Mouse (Mus musculus) limb, embryonic 13.5 days (tissue): ENCODE data around the gene Hoxd8. TPM values are rescaled to one million over a fixed set of nuclear protein-coding genes. Genes with fewer than 3 reads are reported as not detected.

Experiments used
- ATAC-seq: fragments of 200-750 bp; cut with Nextera tagmentation; 2 replicates; pipeline ENCODE4 v1.8.0; 2017; ENCODE audit warnings: low read depth, moderate number of reproducible peaks, moderate TSS enrichment; ENCODE audit not compliant: low FRiP score
- H3K27ac ChIP-seq: fragments of 300-500 bp; sonication (generic); 2 replicates; pipeline ENCODE4 v1.5.1; 2015; ENCODE audit warnings: inconsistent platforms, mild to moderate bottlenecking, moderate library complexity
- H3K27me3 ChIP-seq: fragments of 300-500 bp; sonication (generic); 2 replicates; pipeline ENCODE4 v1.6.1; 2015; ENCODE audit warnings: mild to moderate bottlenecking, inconsistent platforms
- H3K36me3 ChIP-seq: fragments of 300-500 bp; sonication (generic); 2 replicates; pipeline ENCODE4 v1.6.1; 2015; ENCODE audit warnings: inconsistent platforms, mild to moderate bottlenecking, moderate library complexity
- H3K4me1 ChIP-seq: fragments of 300-500 bp; sonication (generic); 2 replicates; pipeline ENCODE4 v1.6.1; 2015; ENCODE audit warnings: inconsistent platforms
- H3K4me2 ChIP-seq: fragments of 300-500 bp; sonication (generic); replicated peaks from 2 replicates; pipeline ENCODE4 v1.6.1; 2015; ENCODE audit warnings: inconsistent platforms, mild to moderate bottlenecking, moderate library complexity
- H3K4me3 ChIP-seq: fragments of 300-500 bp; sonication (generic); 2 replicates; pipeline ENCODE4 v1.5.1; 2015; ENCODE audit warnings: moderate library complexity, mild to moderate bottlenecking, inconsistent platforms
- H3K9ac ChIP-seq: fragments of 300-500 bp; sonication (generic); 2 replicates; pipeline ENCODE4 v1.6.1; 2015; ENCODE audit warnings: mild to moderate bottlenecking, inconsistent platforms
- H3K9me3 ChIP-seq: fragments of 300-500 bp; sonication (generic); 2 replicates; pipeline ENCODE4 v1.6.1; 2016; ENCODE audit warnings: inconsistent platforms
- WGBS: fragments of 180-500 bp; shearing (Covaris S2); methylation state at CpG from one replicate; pipeline ENCODE4 v1.1.7; 2015; 5-methylcytosine and 5-hydroxymethylcytosine counted together
- polyA plus RNA-seq: library from polyadenylated mRNA; unstranded; fragments of >200 nt; fragmentation: Nextera tagmentation; extraction: Ambion mirVana; gene quantifications from 2 replicates; pipeline ENCODE4 v1.2.1, GENCODE M21; 2015

The Hoxd8 gene
- polyA plus RNA-seq, 1 experiment from 2014 or later = 7.5 TPM

DNA sequence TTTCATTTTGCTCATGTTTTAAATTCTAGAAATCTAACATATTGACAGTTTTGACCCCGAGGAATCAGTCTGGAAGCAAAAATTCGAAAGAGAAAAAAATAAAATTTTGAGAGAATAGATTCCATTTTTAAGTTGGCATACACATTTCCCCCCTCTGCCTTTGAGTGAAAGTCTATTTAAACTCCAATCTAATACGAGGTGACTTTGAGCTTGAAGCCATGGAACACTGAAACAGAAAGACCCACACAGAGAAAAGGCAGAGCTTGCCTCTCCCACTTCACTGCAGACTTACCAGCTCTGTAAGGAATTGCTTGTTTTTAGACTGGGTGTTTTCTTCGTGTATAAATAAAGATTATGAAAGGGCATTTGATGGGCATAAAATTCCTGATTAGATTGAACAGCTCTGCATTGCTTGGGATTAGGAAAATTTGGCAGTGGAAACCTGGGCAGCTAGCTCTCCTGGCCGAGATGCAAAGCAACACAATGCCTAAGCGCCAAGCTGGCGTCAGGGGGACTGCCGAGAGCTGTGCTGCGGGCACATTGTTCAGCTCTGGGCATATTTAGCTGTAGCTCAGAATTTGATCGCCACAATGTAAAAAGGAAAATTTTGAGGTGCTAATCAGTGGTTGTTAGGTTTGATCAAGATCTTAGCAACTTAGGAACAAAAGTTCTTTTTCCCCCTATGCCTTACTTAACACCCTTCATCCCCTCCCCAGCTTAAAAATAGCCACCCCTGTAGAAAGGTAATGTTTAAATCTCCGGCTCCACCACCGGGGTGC, 15.4 kb upstream of the Hoxd8 start:
- Histone ChIP-seq H3K9me3 (no peaks in the 10 kb centered on the region), H3K9ac (peak overlapping the region; percentile 98), H3K27me3 (peaks cover 46% of the 10 kb centered on the region), H3K4me2 (peak overlapping the region; percentile 77), H3K4me1 (peaks cover 42% of the 10 kb centered on the region), H3K4me3 (peak overlapping the region; percentile 79), H3K27ac (peak overlapping the region; percentile 93), H3K36me3 (peaks cover 21% of the 10 kb centered on the region; the same call in 1 of the 2 replicates)
- no peak for ATAC-seq
- 7% methylated on average over 12 of the region's 12 CpGs for WGBS

DNA sequence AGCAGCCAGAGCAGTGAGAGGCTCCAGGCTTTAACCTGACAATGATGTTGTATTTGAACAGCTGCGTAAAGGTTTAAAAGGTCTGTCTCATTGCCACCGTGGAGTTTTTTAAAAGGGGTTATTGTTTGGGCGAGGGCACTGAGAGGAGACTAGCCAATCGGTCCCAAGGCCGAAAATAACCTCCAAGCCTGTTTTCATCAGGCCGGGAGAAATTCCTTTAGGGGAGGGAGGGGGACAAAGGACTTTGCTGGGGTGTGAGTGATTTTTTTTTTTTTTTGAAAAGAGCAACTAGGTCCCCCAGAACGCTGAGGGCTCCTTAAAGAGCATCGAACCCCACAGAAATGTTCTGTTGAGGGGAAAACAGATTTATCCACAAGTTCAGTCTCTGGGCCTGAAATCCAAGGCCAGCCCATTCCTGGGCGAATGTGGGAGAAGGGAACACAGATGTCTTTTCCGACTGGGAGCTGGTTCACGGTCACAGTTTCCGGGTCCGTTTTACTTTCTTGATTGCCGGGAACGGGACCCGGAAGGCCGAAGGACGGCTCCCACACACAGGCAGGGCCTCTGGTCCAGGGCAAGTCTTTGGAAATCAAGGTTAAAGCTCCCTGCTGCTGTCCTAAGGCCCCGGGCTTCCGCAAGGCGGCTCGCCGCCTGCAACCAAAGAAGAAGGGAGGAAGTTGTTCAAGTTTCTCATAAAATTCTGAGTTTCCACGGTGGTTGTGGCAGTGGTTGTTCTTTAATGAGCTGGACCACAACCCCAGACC, 14.7 kb upstream of the Hoxd8 start:
- H3K4me1 ChIP-seq = peaks cover 45% of the 10 kb centered on the region
- peak overlapping the region; percentile 79 for H3K4me3 ChIP-seq
- peaks cover 16% of the 10 kb centered on the region; the same call in 1 of the 2 replicates for H3K36me3 ChIP-seq
- WGBS = 3% methylated on average over 24 of the region's 24 CpGs
- H3K27ac ChIP-seq = peak overlapping the region; percentile 93
- H3K27me3 ChIP-seq = peaks cover 40% of the 10 kb centered on the region
- H3K9ac ChIP-seq = peak overlapping the region; percentile 98
- ATAC-seq = no peak
- H3K4me2 ChIP-seq = peak overlapping the region; percentile 77
- H3K9me3 ChIP-seq = no peaks in the 10 kb centered on the region

DNA sequence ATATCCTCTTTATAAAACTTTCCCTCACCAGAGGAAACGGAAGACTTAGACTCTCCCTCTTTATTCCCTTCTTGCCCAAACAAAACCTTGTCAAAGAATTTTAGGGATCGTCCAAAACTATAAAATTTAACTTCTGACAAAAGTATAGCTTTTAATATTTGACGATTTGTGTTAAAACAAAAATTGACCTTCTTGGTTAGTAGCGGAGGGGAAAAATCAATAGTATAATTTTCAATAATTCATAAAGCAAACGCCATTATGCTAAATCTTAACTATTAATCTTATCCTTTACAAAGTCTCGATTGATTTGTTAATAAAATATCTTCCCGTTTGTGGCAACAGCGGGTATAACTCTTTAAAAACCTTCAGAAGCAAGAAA, 14.1 kb upstream of the Hoxd8 start:
- Histone ChIP-seq H3K27me3 (peaks cover 41% of the 10 kb centered on the region), H3K4me2 (peak overlapping the region; percentile 91), H3K9me3 (no peaks in the 10 kb centered on the region), H3K27ac (peak overlapping the region; percentile 95), H3K9ac (peak overlapping the region; percentile 98), H3K36me3 (peaks cover 16% of the 10 kb centered on the region; the same call in 1 of the 2 replicates), H3K4me3 (peak overlapping the region; percentile 79), H3K4me1 (peaks cover 51% of the 10 kb centered on the region)
- WGBS = 8% methylated on average over 8 of the region's 8 CpGs
- no peak for ATAC-seq

DNA sequence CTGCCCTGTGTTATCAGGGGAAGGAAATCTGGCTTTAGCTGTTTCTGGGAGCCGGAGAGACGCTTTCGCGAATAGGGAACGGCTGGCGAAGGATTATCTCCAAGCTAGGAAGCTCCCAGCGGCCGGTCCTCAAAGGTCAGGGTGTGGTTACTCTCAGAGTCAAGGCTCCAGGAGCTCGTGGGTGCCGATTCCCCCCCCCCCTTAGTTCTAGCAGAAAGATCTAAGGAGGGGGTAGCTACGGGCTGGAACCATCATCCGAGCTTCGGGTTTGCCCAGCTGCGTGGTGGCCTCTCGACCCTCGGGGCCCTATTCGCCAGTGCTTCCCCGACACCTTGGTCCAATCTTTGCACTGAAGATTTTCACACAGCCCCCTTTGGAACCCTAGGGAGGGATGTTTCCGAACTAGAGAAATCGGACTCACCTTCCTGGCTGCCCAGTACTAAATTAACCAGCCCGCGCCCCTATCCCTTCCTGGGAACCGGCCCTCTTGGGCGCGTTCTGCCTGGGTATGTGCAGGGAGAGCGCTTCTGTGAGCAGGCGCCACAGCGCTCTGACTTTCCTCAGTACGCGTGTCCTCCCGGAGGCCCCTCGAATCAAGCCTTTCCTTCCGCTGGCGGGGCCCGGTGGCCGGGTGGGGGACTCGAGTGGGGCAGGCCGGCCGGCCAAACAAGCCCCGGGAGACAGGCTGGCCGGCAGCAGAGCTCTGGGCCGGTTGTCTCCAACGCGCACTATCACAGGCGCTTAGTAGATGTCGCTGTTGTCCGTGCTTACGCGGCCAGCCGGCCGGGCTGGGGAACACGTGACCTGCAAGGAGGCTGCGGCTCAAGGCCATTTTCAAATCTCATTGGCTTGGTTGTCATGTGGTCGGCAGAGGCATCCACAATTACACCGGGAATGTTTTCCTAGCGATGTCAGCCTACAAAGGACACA, 13.1 kb upstream of the Hoxd8 start, which contains the start of gene Hoxd10:
Gene Hoxd10, plus strand, starts transcription at position 903 of the 930 bp plus-strand sequence.
- peak within 1 kb of the TSS; percentile 92 for H3K9ac ChIP-seq
- peak; percentile 88 for ATAC-seq
- peaks cover 49% of the 10 kb centered on the region for H3K27me3 ChIP-seq
- 2% methylated on average over 56 of the region's 56 CpGs for WGBS
- peaks cover 16% of the 10 kb centered on the region; the same call in 1 of the 2 replicates for H3K36me3 ChIP-seq
- H3K4me1 ChIP-seq = peaks cover 60% of the 10 kb centered on the region
- H3K4me2 ChIP-seq = peak within 1 kb of the TSS; percentile 91
- no peaks in the 10 kb centered on the region for H3K9me3 ChIP-seq
- peak within 1 kb of the TSS; percentile 60 for H3K4me3 ChIP-seq
- H3K27ac ChIP-seq = peak within 1 kb of the TSS; percentile 95

- H3K4me3 ChIP-seq = peak overlapping the region; percentile 60
- ATAC-seq = no peak
These were observed 12.2 kb upstream of the Hoxd8 start for GRCm38 (mm10) chr2:74691995-74692807.

GRCm38 (mm10) chr2:74692808-74693431, 11.5 kb upstream of the Hoxd8 start:
- Histone ChIP-seq H3K4me3 (peak overlapping the region; percentile 60), H3K9ac (peak overlapping the region; percentile 92), H3K9me3 (no peaks in the 10 kb centered on the region), H3K27ac (peak overlapping the region; percentile 95), H3K27me3 (peaks cover 52% of the 10 kb centered on the region), H3K36me3 (peaks cover 13% of the 10 kb centered on the region; the same call in 1 of the 2 replicates), H3K4me1 (peaks cover 64% of the 10 kb centered on the region), H3K4me2 (peak overlapping the region; percentile 91)
- 5% methylated on average over 20 of the region's 20 CpGs for WGBS
- ATAC-seq = no peak

More at GRCm38 (mm10) chr2:74691995-74692807, 12.2 kb upstream of the Hoxd8 start:
- Histone ChIP-seq H3K4me2 (peak overlapping the region; percentile 91), H3K4me1 (peaks cover 66% of the 10 kb centered on the region), H3K27ac (peak overlapping the region; percentile 95), H3K36me3 (peaks cover 16% of the 10 kb centered on the region; the same call in 1 of the 2 replicates), H3K9me3 (no peaks in the 10 kb centered on the region), H3K27me3 (peaks cover 48% of the 10 kb centered on the region), H3K9ac (peak overlapping the region; percentile 92)
- WGBS = 3% methylated on average over 35 of the region's 35 CpGs

DNA sequence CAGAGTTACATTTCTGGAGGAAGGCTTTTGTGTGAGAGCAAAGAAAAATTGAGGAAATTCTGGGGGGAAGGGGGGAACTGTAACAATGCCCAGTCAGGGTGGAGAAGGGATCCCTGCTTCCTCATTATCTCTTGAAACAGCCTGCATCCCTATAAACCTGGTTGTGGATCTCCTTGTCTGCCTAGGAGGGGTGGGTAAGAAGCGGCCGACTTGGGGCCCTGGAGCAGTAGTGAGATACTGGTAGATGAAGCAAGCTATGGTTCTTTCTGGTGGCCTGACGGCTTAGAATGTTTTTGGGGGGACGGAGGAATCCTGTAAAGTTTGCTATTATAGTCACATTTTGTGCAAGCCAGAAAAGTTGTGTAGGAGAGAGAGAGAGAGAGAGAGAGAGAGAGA, 11.0 kb upstream of the Hoxd8 start:
- WGBS = 15% methylated on average over 4 of the region's 4 CpGs
- ATAC-seq = no peak
- Histone ChIP-seq H3K27me3 (peaks cover 55% of the 10 kb centered on the region), H3K4me2 (peak overlapping the region; percentile 91), H3K9me3 (no peaks in the 10 kb centered on the region), H3K9ac (peak overlapping the region; percentile 92), H3K4me3 (peak overlapping the region; percentile 60), H3K4me1 (peaks cover 61% of the 10 kb centered on the region), H3K36me3 (peaks cover 13% of the 10 kb centered on the region; the same call in 1 of the 2 replicates), H3K27ac (peak overlapping the region; percentile 95)

DNA sequence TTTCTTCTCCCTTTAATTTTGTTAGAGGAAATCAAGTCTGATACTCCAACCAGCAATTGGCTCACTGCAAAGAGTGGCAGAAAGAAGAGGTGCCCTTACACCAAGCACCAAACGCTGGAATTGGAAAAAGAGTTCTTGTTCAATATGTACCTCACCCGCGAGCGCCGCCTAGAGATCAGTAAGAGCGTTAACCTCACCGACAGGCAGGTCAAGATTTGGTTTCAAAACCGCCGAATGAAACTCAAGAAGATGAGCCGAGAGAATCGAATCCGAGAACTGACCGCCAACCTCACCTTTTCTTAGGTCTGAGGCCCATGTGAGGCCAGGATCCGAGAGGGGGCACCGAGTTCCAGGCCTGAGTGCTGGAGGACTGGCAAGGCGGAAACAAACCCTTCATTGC, 10.3 kb upstream of the Hoxd8 start:
- peak overlapping the region; percentile 60 for H3K4me3 ChIP-seq
- no peak for ATAC-seq

GRCm38 (mm10) chr2:74695383-74695782, 9.0 kb upstream of the Hoxd8 start:
- Histone ChIP-seq H3K9ac (peak overlapping the region; percentile 90), H3K9me3 (no peaks in the 10 kb centered on the region), H3K36me3 (peaks cover 13% of the 10 kb centered on the region; the same call in 1 of the 2 replicates), H3K27me3 (peaks cover 62% of the 10 kb centered on the region), H3K4me1 (peaks cover 72% of the 10 kb centered on the region), H3K27ac (peak overlapping the region; percentile 81), H3K4me2 (peak overlapping the region; percentile 91), H3K4me3 (peak overlapping the region; percentile 60)
- no peak for ATAC-seq
- WGBS = 24% methylated on average over 1 of the region's 1 CpGs

More for the DNA sequence above, 10.3 kb upstream of the Hoxd8 start:
- peaks cover 13% of the 10 kb centered on the region; the same call in 1 of the 2 replicates for H3K36me3 ChIP-seq
- H3K27ac ChIP-seq = peak overlapping the region; percentile 39; the same call in 1 of the 2 replicates
- WGBS = 9% methylated on average over 16 of the region's 16 CpGs
- peak overlapping the region; percentile 92 for H3K9ac ChIP-seq
- no peaks in the 10 kb centered on the region for H3K9me3 ChIP-seq
- peaks cover 64% of the 10 kb centered on the region for H3K4me1 ChIP-seq
- H3K4me2 ChIP-seq = peak overlapping the region; percentile 91
- H3K27me3 ChIP-seq = peaks cover 53% of the 10 kb centered on the region

GRCm38 (mm10) chr2:74695813-74696430, 8.5 kb upstream of the Hoxd8 start:
- Histone ChIP-seq H3K4me3 (peak overlapping the region; percentile 60), H3K27me3 (peaks cover 67% of the 10 kb centered on the region), H3K4me2 (peak overlapping the region; percentile 91), H3K4me1 (peaks cover 78% of the 10 kb centered on the region), H3K27ac (peak overlapping the region; percentile 81), H3K9me3 (no peaks in the 10 kb centered on the region), H3K36me3 (peaks cover 13% of the 10 kb centered on the region; the same call in 1 of the 2 replicates), H3K9ac (peak overlapping the region; percentile 90)
- ATAC-seq = no peak
- WGBS = 18% methylated on average over 7 of the region's 7 CpGs
